Mouse (Mus musculus): ENCODE data around the gene Sacs.

DNA sequence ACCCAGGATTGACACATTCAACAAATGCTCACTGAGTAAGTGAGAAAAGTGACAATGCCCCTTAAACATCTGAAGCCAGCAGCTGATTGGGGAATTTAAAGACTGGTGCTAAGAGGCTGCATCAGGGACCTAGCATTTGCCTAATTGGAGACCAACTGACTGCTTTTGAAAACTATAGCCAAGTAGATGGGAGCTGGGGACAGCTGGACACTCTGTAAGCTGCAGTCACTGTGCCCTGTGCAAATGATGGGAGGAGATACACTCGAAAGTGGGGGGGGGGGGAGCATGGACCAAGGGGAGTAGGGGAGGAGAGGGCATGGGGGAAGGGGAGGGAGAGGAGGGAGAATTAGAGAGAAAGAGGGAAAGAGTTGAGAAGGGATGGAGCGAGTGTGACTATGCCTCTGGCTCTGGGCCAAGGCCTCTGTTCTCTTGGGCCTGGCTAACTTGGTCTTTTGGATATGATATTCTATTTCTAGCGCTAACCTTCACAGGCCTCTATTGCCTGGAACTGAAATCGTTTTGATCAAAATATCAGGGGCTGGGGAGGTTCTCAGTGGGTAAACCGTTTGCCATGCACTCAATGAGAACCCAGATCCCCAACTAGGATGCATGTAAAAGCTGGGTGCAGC, 97.7 kb downstream of the Sacs start:
- TF ChIP-seq CTCF (IDR thresholded peaks at IDR 0.05) (no peak), EP300 (IDR thresholded peaks at IDR 0.05) (no peak)
